Mouse (Mus musculus) T-helper 17 cell (primary cell): ENCODE data around the gene Il27ra.
"Not testable (repeated sequence)": the region's sequence is repeated elsewhere in the genome, so short reads cannot be mapped to it uniquely, and the experiment has no call there.

Experiments used
- in situ Hi-C, 2 experiments: fragments of 300-600 bp; cut with MboI, MseI; formaldehyde crosslinking; loops; 1 replicate in 1 of 2; 2 replicates in 1 of 2; pipeline ENCODE4 v1.15.1; 2025; ENCODE audit warnings: high pct_unique_total_duplicates in 2 of 2

The Il27ra gene

DNA sequence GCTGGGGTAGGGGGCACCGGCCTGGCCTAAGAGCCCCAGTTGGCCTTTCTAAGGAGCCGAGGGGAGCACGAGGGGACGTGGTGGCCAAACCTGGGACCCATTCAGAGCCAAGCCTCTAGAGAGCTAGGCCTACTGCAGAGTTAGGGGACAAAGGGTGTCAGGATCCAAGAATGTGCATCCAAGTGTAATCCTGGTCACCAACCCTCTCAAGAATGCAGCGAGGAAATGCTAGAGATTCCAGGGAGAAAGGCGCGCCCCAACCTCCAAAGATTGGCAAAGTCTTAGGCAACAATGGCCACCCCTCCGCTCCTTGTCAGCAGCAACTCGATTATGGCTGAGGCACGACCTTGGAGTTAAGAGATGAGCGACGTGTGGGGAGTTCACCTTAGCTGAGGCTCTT is 20.8 kb downstream of the Il27ra start:
- in situ Hi-C loops, result no loop called here

- in situ Hi-C loops, result no loop called here
Measured at GRCm38 (mm10) chr8:84021096-84021495, 21.3 kb downstream of the Il27ra start, which contains the start of gene Palm3. Gene Palm3, plus strand, starts transcription at chr8:84021471.

DNA sequence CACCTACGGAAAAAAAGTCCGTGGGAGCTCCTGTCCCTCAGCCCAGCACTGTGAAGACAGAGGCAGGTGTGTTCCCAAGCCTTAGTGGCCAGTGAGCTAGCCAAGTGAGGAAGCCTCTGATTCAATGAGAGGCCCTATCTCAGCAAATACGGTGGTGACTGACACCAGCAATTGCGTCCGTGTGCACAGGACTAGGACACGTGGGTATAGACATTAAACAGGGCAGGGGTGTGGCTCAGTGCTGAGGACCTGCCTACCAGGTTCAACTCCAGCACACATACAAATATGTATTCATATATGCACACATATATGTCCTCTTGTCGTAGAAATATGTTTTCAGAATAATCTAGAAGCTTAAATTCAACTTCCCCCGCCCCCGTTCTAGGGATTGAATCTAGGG is 22.7 kb downstream of the Il27ra start:
- in situ Hi-C loops, result loop anchor here in 1 of 2 experiments (10.0 kb wide), 1 partner anchor 325 kb away; no protein-coding TSS in a partner anchor

DNA sequence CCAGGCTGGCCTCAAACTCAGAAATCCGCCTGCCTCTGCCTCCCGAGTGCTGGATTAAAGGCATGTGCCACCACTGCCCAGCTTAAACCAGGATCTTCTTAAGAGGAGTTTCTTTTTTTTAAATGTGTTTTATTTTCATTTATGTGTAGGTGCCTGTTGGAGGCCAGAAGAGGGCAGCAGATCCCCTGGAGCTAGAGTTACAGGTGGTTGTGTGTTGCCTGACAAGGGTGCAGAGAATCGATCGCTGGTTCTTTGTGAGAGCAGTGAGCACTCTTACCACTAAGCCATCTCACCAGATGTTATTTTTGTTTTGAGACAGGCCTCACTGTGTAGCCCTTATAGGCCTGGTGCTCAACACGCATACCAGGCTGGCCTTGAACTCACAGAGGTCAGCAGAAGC is 26.6 kb downstream of the Il27ra start:
- in situ Hi-C loops, result loop anchor here in 1 of 2 experiments (10.0 kb wide), 1 partner anchor 329 kb away; no protein-coding TSS in a partner anchor

GRCm38 (mm10) chr8:84012499-84013165 is 29.8 kb downstream of the Il27ra start:
- in situ Hi-C loops, result loop anchor here in 1 of 2 experiments (10.0 kb wide), 1 partner anchor 332 kb away; no protein-coding TSS in a partner anchor

- in situ Hi-C loops, result loop anchor here in 1 of 2 experiments (10.0 kb wide), 1 partner anchor 333 kb away; no protein-coding TSS in a partner anchor
Measured at GRCm38 (mm10) chr8:84011705-84012498, 30.5 kb downstream of the Il27ra start, which contains the start of gene 2210011C24Rik. Gene 2210011C24Rik, minus strand, starts transcription at chr8:84012171.

DNA sequence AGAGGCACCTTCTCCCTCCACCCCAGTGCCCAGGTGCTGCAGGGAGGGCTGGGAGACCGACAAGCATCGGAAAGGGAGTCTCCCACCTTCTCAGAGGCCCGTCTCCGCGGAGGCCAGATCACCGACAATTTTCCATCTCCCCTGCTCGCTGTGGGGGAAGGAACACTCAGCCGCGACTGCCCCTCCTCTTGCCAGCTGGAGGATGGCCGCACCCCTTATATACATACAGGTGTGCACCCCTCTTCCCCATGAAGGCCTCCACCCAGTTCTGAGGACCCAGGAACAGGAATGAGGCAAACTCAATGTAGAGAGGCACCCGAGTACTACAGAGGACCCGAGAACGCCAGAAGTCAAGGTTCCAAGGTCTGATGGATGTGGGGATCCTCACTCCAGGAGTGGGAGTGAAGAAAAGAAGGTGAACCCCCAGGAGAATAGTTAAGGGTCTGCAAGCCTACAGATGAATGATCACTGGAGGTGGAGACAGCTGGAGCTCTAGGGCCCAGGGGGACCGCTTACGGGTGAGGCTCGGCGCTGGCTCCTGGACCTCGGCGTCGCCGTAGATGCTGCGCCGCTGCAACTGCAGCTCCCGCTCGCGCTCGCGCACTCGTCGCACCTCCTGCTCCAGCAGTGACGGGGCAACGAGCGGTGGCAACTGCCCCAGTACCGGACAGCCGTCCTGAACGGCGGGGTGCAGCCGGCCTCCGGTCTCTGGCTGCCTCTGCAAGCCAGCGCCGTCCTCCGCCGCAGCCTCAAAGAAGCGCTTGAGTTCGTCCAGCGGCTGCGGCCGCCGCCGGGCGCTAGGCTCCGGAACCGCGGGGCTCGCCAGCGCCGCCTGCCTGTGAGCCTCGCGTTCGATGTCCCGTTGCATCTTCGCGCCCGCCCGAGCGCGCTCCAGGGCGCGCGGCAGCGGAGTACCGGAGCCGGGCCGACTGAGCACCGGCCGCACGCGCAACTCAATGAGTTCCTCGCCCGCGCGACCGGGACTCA is 31.5 kb downstream of the Il27ra start:
- in situ Hi-C loops, result loop anchor here in 1 of 2 experiments (10.0 kb wide), 1 partner anchor 334 kb away; no protein-coding TSS in a partner anchor

DNA sequence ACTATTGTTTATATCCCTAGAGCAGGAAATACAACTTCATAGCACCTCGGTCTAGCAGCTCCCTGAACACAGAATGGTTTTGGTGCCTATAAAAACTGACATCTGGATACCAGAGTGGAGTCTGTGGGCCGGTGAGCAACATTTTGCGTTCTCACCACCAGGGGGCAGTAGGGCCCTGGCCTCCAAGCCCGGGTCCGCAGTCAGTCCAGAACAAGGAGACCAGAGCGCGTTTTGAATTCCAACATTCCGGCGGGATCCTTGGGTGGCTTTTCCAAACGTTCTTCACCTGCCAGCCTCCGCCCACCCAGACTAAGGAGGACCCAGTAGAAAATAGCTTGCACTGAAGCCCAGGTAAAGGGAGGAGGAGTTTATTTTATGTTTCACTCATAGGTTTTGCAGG is 32.5 kb downstream of the Il27ra start:
- in situ Hi-C loops, result loop anchor here in 1 of 2 experiments (10.0 kb wide), 1 partner anchor 335 kb away; no protein-coding TSS in a partner anchor

GRCm38 (mm10) chr8:84008362-84008761 is 34.0 kb downstream of the Il27ra start:
- in situ Hi-C loops, result no loop called here

GRCm38 (mm10) chr8:84005502-84005901 is 36.9 kb downstream of the Il27ra start:
- in situ Hi-C loops, result not testable (repeated sequence)

DNA sequence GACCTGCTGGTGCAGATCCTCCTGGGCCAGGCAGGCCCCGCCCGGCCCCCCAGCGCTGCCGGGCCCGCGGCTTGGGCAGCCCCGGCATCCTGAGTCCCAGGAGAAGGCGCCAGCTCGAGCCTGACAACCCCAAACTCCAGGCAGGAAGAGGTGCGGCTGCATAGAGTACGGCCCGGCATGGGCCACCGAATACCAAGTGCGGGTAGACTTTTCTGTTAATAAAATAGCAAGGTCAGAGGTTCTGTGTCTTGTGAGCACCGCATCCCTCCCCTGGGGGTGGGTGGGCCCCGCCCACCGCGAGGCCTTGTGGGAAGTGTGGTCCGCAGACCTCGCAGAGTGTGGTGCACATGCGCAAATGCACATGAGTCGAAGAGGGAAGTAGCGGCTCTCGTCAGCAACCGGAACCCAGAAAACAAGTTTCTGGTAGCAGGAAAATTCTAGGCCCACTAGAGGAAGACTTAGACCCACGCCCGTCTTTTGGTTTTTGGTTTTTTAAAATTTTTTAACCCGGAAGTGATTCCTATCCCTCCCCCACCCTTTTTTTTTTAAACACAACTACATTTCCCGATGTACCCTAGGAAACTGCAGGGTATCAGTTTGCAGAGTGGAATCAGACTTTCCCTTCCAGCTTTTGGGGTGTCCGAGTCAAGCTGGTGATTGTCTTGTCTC is 37.7 kb downstream of the Il27ra start:
- in situ Hi-C loops, result loop anchor here in 1 of 2 experiments (5.0 kb wide), 1 partner anchor 107 kb away; no protein-coding TSS in a partner anchor

- in situ Hi-C loops, result loop anchor here in 1 of 2 experiments (5.0 kb wide), 1 partner anchor 106 kb away; no protein-coding TSS in a partner anchor
Measured at GRCm38 (mm10) chr8:84003612-84004246, 38.7 kb downstream of the Il27ra start.

DNA sequence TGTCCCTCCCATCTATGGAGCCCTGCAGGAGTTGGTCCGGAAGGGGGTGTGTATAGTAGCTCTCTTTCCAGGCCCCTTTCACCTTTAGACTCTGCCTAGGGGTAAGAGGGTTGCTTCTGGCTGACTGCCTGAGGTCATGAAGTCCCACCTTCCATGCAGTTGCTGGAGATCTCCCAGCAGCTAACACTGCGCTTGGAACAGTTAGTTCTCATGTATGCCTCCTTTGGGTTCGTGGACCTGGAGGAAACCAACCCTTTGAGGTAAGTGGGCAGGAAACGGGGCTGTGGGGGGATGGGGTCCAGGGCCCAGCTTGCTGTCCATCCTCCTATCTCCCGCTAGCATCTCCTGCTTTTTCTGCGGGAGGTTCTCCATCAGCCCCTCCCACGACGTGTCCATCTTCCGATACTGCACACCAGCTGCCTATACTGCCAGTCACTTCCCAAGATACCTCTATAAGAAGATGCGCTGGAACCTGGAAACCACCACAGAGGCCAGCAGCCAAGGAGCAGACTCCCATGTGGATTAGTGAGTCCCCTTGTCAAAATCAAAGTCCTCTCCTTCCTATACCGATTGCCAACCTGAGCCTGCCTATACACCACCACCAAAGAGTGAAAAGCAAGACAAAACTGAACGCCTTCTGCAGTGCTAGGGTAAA is 39.3 kb downstream of the Il27ra start:
- in situ Hi-C loops, result loop anchor here in 1 of 2 experiments (5.0 kb wide), 1 partner anchor 106 kb away; no protein-coding TSS in a partner anchor

DNA sequence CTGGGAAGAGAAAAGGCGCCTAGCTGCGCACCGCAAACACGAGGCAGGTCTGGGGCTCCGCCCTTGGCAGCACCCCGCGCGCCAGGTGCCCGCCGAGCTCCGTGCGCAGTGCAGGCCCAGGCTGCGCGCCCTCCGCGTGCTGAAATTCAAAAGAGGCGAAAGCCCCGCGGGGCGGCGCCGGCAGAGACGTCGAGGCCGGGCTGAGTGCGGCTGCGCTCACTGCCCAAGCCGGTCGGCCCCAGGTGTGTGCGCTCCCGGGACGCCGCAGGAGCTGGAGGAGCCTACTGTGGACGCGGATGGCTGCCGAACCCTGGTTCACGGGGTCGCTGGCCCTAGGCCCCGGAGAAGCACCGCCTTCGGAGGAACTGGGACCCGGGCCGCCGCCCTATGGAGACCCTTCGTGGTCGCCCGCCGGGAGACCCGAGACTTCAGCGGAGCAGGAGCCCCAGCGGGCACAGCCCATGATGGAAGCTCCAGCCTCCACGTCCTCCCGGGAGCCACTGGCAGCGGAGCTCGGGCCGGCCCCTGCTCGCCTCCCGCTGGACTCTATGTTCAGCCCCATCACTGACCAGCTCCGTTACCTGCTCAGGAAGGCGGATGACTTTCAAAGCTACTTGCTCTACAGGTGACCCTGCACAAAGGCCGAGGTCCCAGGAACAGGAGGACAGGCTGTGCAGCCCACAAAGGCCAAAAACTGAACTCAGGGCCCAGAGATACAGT is 40.9 kb downstream of the Il27ra start, which contains the start of gene 1700067K01Rik:
TSS of gene 1700067K01Rik (plus strand) at position 222 of the 720 bp plus-strand sequence.
- in situ Hi-C loops, result loop anchor here in 1 of 2 experiments (5.0 kb wide), 1 partner anchor 104 kb away; no protein-coding TSS in a partner anchor

DNA sequence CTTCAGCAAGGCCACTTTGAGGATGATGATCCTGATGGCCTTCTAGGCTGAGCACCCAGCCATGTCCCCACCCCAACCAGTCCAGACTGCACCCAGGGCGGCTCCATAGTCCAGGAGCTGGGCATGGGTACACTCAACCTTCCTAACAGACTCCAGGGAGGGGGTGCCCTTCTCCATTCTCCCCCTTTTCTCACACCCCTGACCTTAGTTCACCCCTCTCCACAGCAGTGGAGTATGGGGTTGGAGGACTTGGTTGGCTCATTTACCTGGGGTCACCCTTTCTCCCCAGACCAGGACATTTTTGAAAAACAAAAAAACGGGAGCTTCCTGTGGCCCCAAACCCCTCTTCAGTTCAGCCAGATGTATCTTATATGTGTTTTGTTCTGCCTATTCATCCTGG is 42.6 kb downstream of the Il27ra start:
- in situ Hi-C loops, result loop anchor here in 1 of 2 experiments (5.0 kb wide), 1 partner anchor 103 kb away; no protein-coding TSS in a partner anchor

DNA sequence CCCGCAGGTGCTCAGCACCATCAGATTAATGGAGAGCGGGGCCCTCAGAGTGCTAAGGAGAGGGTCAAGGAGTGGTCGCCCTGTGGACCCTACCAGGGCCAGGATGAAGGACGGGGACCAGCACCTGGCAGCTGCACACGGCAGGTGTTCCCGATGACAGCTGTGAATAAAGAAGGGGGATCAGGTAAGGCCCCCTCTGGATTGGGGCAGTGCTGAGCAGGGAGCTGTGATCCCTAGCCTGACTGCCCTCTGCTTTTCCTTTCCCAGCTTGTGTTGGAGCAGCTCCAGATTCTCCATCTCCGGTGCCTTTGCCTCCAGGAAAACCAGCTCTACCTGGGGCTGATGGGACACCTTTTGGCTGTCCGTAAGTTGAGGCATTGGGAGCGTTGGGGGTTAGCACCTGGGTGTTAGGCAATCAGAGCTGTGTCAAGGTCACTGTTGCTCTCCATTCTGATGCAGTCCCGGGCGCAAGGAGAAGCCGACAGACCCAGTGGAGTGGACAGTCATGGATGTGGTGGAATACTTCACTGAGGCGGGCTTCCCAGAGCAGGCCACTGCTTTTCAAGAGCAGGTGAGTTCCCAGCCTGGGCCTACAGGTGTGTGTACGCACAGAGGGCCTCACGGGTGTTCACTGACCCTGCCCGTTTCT is 43.2 kb downstream of the Il27ra start:
- in situ Hi-C loops, result no loop called here

DNA sequence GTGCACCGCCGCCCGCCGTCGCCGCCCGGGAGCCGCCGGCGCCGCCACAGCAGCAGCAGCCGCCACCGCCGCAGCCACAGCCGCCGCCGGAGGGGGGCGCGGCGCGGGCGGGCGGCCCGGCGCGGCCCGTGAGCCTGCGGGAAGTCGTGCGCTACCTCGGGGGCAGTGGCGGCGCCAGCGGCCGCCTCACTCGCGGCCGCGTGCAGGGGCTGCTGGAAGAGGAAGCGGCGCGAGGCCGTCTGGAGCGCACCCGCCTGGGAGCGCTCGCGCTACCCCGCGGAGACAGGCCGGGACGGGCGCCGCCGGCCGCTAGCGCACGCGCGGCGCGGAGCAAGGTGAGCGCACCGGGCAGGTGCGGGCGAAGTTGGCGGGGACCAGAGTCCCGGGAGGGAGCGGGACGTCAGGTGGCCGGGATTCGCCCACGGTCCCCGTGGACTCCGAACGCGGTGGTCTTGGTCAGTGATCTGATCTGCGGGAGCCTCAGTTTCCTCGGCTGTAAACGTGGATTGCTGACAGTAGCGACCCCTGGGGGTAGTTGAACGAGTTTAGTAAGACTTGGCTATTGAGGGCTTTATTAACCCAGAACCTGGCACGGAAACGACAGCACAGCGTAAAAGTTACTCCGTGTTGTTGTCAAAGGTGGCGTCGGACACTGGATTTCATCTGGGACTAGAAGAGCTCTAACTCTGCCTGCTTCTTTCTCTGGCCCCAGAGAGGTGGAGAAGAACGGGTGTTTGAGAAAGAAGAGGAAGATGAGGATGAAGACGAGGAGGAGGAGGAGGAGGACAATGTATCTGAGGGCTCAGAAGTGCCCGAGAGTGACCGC is 43.9 kb downstream of the Il27ra start:
- in situ Hi-C loops, result no loop called here
